Mouse (Mus musculus) left cerebral cortex, adult 2 months (tissue): ENCODE measurements around the gene Tti1. TPM values are rescaled to one million over a fixed set of nuclear protein-coding genes. Genes with fewer than 3 reads are reported as not detected.

ENCODE experiments used
- DNase-seq, 2 experiments: peaks; one replicate each; pipeline ENCODE4 v3.0.0; 2021 to 2022; ENCODE audit warnings: low spot score in 2 of 2, mixed read lengths in 1 of 2; ENCODE audit errors: extremely low spot score in 1 of 2
- H3K27ac ChIP-seq: fragments of 200-600 bp; 2 replicates; pipeline ENCODE4 v1.8.1; 2022
- H3K4me3 ChIP-seq: fragments of 200-600 bp; 2 replicates; pipeline ENCODE4 v1.8.1; 2022
- CTCF ChIP-seq: fragments of 200-600 bp; IDR thresholded peaks from 2 replicates; pipeline ENCODE4 v1.8.1; 2022; ENCODE audit warnings: antibody characterized with exemption, mild to moderate bottlenecking, moderate library complexity
- intact Hi-C: fragments of 180-260 bp; cut with DNase I; formaldehyde crosslinking; loops from one replicate; pipeline ENCODE4 v1.15.1; 2025
- total RNA-seq, 2 experiments: library from RNA; stranded (reverse); gene quantifications; 2 replicates each; pipeline ENCODE4 v1.2.3; 2021

The Tti1 gene
- total RNA-seq, 2 experiments from 2014 or later: 20.6 to 22.7 TPM

DNA sequence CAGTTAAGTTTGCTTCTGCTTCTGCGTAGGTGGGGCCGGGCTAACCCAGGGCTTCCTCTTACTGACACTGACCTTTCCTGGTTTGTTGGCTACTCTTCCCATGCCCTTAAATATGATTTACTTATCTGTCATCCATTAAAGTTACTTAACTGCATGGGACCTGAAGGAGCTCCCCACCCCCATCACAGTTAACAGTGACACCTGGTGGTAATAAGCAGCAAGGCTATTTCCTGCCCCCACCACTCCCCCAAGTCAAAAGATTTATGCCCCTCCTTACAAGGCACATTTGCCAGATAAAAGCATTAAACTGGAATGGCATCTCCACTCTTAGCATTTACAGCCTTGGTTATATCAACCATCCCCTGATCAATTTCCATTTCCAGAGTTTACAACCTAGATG is 38.3 kb downstream of the Tti1 start:
- TF ChIP-seq CTCF: peak; percentile 62
- no peak for DNase-seq
- intact Hi-C loops: loop anchor here (5.0 kb wide), 1 partner anchor 353 kb away; no protein-coding TSS in a partner anchor
- Histone ChIP-seq H3K4me3 (no peak overlapping the region), H3K27ac (no peak overlapping the region)

DNA sequence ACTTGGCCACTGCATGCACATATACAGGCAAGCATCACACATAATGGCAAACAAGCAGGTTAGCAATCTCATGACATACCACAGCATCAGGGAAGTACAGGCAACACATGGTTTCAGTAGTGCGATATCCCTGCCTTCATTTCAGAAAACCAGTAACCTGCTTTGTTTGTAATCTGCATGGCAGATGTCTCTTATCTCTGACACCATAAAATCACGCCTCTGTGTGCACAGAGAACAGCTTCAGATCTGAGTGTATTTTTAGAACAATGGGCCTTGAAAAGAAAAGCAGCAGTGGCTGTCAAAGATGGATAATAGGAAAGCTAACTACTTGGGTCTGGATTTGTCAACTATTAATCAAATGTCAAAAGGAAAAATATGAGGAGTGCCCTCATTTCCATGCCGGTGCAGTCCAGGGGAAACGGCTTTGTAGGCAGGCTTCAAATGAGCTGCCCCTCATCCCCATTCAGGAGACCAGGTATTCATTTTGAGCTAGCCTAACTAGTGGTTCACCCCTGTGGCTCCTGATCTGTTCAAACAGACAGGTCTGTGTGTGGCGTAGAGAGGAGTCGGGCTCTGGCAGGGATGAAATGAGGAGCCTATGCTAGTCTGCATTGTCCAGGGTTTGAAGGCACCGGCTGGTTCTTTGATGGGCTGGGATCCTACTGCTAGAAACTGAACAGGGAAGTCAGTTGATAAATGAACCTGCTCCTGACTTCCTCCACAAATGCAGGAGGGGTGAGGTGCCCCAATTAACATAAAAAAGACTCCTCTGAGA is 39.6 kb downstream of the Tti1 start:
- H3K27ac ChIP-seq: no peak overlapping the region
- intact Hi-C loops: no loop called here
- TF ChIP-seq CTCF: no peak
- no peak overlapping the region for H3K4me3 ChIP-seq
- no peak for DNase-seq

DNA sequence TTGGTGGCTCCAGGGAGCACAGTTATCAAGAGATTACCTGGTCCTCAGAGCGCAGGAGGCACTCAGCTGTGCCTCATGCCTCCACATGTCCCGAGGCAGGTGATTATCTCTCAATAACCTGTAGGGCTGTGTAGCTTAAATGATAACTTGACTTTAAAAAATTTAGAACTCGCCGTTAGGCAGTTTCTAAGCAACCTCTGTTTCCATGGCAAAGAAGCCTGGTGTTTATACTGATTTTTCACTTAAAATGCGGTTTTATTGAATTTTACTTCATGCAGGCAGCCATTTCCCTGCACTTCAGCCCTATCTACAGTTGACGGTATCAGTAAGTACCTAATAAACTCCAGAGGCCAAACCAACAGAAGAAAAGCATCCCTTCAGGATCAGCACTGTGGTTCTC is 42.0 kb downstream of the Tti1 start:
- no peak for TF ChIP-seq CTCF
- intact Hi-C loops: no loop called here
- Histone ChIP-seq H3K27ac (peak overlapping the region; percentile 33), H3K4me3 (no peak overlapping the region)
- DNase-seq: no peak

DNA sequence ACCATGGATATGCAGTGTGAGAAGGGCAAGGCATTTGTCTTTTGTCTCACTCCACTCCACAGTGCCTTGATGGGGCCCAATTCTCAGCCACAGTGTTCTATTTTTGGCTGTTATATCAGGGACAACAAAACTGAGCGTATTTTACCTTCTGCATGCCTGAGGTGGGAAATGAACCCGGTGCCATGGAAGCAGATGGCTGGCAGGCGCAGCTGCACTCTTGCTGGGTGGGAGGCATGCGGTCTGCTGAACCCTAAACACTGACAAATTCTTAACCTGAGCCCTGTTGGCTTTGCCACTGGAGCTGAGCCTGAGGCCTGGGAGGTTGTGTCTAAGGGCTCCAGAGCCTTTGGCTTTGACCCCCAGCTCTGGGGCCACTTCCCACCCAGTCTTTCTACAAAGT is 42.6 kb downstream of the Tti1 start:
- peak overlapping the region; percentile 40; the same call in 1 of the 2 replicates for H3K27ac ChIP-seq
- no peak for DNase-seq
- H3K4me3 ChIP-seq: no peak overlapping the region
- TF ChIP-seq CTCF: no peak
- intact Hi-C loops: no loop called here

DNA sequence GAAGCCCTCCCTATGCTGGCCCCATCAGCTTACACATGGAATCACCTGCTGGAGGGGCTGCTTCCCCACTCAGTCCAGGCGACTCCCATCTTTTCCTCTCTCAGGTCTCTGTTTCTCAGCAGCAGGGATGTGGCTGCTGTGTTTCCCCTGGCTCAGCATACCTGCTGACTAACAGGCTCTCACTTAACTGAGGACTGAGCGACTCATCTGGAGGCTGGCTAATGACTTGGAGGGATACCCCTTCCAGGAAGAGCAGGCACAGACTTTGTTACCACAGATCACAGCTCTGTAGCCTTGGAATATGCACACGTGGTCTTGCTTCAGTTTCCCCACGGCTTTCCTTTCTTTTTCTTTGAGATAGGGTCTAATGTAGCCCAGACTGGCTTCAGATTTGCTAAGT is 45.0 kb downstream of the Tti1 start:
- H3K4me3 ChIP-seq: no peak overlapping the region
- no peak overlapping the region for H3K27ac ChIP-seq
- no peak for DNase-seq
- intact Hi-C loops: no loop called here
- no peak for TF ChIP-seq CTCF

DNA sequence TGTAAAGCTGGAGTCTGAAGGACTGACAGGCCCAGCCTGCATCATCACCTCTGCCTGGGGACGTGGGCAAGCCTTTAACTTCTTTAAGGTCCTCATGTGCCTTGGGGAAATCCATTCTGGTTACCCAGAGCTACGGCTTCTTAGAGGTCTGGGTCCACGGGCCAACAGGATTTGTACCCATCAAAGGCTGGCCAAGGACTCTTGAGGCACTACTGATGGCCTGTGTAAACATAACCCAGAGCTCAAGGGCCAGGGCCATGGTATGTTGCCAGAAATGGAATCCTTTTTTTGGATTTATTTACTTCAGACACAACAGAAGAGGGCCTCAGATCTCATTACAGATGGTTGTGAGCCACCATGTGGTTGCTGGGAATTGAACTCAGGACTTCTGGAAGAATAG is 45.5 kb downstream of the Tti1 start:
- Histone ChIP-seq H3K27ac (no peak overlapping the region), H3K4me3 (no peak overlapping the region)
- no peak for TF ChIP-seq CTCF
- DNase-seq: no peak
- intact Hi-C loops: no loop called here

DNA sequence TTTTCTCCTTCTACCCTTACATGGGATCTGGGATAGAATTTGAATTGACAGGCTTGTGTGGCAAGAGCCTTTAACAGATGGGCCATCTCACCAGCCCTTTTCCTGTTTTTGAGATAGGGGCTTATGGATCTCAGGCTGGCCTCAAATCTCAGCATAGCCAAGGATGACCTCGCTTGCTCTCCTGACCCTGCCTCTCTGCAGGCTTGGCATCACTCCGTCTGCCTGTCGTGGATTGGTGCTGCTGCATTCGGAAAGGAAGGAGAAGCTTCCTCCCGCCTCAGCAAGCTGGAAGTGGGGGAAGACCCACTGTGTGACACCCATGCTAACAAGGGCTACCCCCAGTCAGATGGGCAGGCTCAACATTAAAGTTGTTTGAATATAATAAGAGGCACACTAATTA is 49.0 kb downstream of the Tti1 start:
- H3K4me3 ChIP-seq: no peak overlapping the region
- H3K27ac ChIP-seq: no peak overlapping the region
- no peak for TF ChIP-seq CTCF
- no peak for DNase-seq
- intact Hi-C loops: no loop called here

DNA sequence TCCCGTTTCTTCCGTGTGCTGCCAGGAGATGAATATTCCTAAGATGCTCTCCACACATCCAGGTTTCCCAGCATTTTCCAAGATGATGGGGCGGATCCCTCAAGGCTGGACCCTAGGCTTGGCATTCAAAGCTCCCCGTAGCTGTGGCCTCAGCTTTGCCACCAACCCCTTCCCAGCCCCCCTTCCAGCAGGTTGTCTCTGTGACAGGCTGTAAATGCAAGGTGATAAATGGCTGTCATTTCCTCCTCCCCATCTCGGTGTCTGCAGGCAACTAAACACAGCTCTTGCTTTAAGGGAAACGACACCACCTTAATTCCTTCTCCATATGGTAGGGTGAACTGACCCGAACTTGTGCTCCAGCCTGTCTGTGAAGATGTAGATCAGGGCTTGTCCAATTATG is 52.6 kb downstream of the Tti1 start:
- no peak overlapping the region for H3K4me3 ChIP-seq
- no peak for DNase-seq
- intact Hi-C loops: no loop called here
- no peak for TF ChIP-seq CTCF
- H3K27ac ChIP-seq: no peak overlapping the region

DNA sequence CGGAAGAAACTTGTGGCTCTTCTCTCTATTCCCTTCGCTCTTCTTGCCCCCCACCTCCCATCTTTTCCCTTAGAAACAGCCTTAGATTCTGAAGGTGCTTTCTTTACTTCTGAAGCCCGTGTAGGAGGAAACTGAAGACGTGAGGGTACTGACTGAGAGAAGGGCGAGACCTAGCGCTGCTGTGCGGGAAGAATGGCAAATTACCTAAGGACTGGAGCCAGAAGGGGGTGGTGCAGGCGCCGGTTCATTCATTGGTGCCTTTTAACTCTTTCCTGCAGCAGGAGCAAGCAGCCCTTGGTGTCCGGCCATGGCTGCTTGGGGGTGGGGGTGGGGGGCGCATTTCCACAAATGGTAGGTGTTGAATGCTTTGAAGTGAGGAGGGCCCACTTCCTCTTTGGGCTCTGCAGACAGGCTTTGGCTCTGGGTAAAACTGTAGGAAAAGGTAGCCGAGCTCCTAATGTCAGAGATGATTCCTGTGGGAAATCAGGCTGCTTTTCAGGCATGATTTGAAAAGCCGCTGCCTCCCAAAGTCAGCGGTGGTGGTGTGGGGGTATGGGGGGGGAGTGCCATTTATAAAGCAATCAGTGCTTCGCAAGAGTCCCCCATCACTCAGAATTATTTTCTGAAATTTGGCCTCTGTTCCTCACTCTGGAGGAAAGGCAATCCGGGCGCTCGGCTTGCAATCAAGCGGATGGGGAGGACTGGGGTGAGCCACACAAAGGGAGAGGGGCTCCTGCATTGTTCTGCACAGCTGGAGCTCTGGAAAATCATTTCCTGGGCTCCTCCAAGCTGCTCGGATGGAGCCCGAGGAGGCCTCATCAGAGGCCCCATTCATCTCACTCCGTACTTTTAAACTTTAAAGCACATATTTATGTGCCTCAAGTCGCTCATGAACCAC is 53.4 kb downstream of the Tti1 start:
- H3K27ac ChIP-seq: no peak overlapping the region
- intact Hi-C loops: no loop called here

DNA sequence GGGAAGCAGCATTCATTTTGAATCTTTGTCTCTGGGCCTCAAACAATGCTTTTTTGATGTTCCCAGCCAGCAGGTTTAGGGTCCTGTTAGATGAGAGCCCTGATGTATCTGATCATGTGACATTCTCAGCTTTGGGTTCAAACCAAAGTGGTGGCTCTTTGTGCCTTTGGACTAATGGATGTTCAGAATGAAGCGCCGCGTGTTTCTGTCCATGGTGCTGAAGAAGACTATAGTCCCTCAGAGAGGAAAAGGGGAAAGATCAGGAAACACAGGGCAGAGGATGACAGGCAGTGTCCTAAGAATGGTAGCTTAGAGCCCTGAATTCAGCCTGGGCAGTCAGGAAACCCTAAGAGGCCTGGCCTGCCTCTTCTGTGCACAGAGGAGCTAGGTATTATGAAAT is 57.6 kb downstream of the Tti1 start:
- intact Hi-C loops: no loop called here
- H3K27ac ChIP-seq: no peak overlapping the region
- TF ChIP-seq CTCF: no peak
- no peak overlapping the region for H3K4me3 ChIP-seq
- no peak for DNase-seq

More for the DNA sequence above, 53.4 kb downstream of the Tti1 start:
- TF ChIP-seq CTCF: no peak
- H3K4me3 ChIP-seq: no peak overlapping the region
- DNase-seq: no peak

DNA sequence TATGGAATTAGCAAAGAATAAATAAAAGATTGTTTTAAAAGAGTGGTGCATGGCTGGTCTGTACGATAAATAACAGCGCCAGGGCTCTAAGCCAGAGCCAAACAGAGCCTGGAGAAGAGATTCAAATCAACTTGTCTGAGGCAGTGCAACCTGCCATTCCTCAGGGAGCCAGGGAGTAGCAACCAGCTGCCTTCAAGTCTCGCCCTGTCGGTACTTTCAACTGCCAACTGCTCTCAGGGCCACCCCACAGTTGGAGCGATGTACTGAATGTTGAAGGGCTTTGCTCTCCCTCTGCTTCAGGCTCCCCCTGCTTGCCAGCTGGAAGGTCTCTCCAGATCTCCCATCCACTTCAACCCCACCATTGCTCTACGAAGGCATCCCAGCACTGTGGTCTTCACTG is 58.1 kb downstream of the Tti1 start:
- intact Hi-C loops: no loop called here
- H3K4me3 ChIP-seq: no peak overlapping the region
- no peak for DNase-seq
- TF ChIP-seq CTCF: no peak
- H3K27ac ChIP-seq: no peak overlapping the region

DNA sequence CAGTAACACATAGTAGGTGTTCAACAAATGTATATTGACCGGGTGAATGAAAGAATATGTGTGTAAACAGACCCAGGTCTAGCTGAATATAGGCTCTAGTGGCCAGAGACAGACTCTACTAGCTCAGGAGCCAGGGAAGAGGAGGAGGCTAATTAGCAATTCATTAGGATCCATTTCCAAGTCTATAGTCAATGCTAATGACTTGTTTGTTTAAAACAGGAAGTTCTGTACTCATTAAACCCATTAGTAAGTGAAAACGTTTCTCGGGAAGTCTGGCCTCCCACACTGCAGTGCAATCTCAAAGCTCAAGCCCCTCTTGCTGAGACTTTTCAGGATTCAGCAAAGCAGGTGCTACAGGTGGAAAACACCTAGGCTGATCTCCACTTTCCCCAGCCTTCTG is 60.4 kb downstream of the Tti1 start:
- H3K4me3 ChIP-seq: no peak overlapping the region
- no peak for TF ChIP-seq CTCF
- intact Hi-C loops: no loop called here
- H3K27ac ChIP-seq: no peak overlapping the region
- no peak for DNase-seq
